Mouse (Mus musculus) heart, embryonic 11.5 days (tissue): ENCODE measurements around the gene Carf. TPM values are rescaled to one million over a fixed set of nuclear protein-coding genes. Genes with fewer than 3 reads are reported as not detected.
A peak's percentile ranks its signal among the peaks of the same experiment; 100 is the strongest.
"Not testable (repeated sequence)": the region's sequence is repeated elsewhere in the genome, so short reads cannot be mapped to it uniquely, and the experiment has no call there.

ENCODE experiments used
- ATAC-seq: fragments of 200-750 bp; cut with Nextera tagmentation; replicated peaks from 2 replicates; pipeline ENCODE4 v1.8.0; 2017; ENCODE audit warnings: moderate library complexity; ENCODE audit not compliant: insufficient number of reproducible peaks, low FRiP score, low TSS enrichment
- H3K27ac ChIP-seq: fragments of 300-500 bp; sonication (generic); 2 replicates; pipeline ENCODE4 v1.5.1; 2014; ENCODE audit warnings: mild to moderate bottlenecking, low read depth, low read length
- H3K27me3 ChIP-seq: fragments of 300-500 bp; sonication (generic); 2 replicates; pipeline ENCODE4 v1.6.1; 2014; ENCODE audit warnings: mild to moderate bottlenecking, low read length, mixed read lengths; ENCODE audit not compliant: control insufficient read depth, insufficient read depth
- H3K36me3 ChIP-seq: fragments of 300-500 bp; sonication (generic); 2 replicates; pipeline ENCODE4 v1.6.1; 2014; ENCODE audit warnings: mild to moderate bottlenecking, low read length, moderate library complexity, mixed read lengths; ENCODE audit not compliant: control insufficient read depth, insufficient read depth
- H3K4me1 ChIP-seq: fragments of 300-500 bp; sonication (generic); 2 replicates; pipeline ENCODE4 v1.6.1; 2014; ENCODE audit warnings: low read length; ENCODE audit not compliant: control insufficient read depth, insufficient read depth
- H3K4me2 ChIP-seq: fragments of 300-500 bp; sonication (generic); 2 replicates; pipeline ENCODE4 v1.6.1; 2014; ENCODE audit warnings: mild to moderate bottlenecking, moderate library complexity
- H3K4me3 ChIP-seq: fragments of 300-500 bp; sonication (generic); 2 replicates; pipeline ENCODE4 v1.5.1; 2014; ENCODE audit warnings: low read depth, low read length
- H3K9ac ChIP-seq: fragments of 300-500 bp; sonication (generic); 2 replicates; pipeline ENCODE4 v1.6.1; 2014; ENCODE audit warnings: mild to moderate bottlenecking, low read depth, low read length, moderate library complexity
- H3K9me3 ChIP-seq: fragments of 300-500 bp; sonication (generic); replicated peaks from 2 replicates; pipeline ENCODE4 v1.6.1; 2016; ENCODE audit warnings: low read length; ENCODE audit not compliant: control insufficient read depth
- WGBS: fragments of 180-500 bp; shearing (Covaris S2); extraction: QIAGEN DNeasy Blood & Tissue Kit; methylation state at CpG from one replicate; pipeline ENCODE4 v1.1.7; 2014; ENCODE audit not compliant: insufficient replicate concordance; 5-methylcytosine and 5-hydroxymethylcytosine counted together
- polyA plus RNA-seq: library from polyadenylated mRNA; unstranded; fragments of >200 nt; fragmentation: Nextera tagmentation; extraction: Ambion mirVana; gene quantifications from 2 replicates; pipeline ENCODE4 v1.2.1, GENCODE M21; 2014

Carf gene
- polyA plus RNA-seq: 6.1 and 6.3 TPM in 2 replicates

DNA sequence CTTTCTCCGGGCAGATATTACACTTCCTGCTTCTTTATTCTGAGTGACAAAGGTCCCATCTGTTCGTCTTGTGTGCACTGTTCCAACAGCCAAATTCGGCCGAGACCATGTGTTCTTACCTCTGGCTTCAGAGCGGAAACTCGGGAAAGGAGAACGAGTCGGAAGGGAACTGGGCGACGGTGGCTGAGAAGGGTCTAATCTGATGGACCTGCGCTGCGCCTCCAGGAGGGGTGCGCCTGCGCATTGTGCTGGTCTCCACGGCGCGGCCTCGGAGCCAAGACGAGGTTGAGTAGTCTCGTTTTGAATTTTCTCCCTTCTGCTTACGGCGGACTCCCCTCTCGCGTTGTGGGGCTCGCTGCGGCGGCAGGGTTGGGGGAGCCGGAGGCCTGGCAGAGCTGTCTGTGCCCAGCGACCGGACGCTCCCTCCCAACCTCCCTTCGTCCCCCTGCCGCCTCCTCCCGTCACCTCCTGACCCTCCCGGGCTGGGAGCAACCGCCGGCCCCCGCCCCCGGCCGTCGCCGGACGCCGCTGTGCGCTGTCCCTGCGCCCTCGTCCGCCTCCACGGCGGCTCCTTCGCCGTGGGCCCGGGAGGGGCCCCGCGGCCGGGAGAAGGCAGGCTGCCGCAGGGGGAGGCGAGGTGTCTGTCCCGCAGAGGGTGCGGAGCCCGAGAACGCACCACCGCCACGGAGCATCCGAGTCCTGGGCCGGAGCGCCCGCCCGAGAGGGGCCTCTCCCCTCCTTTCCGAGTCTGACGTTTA is at the start of gene Carf, which contains the start of gene Wdr12:
Gene Carf, plus strand, starts transcription at position 224 of the 758 bp plus-strand sequence.
Gene Wdr12, minus strand, starts transcription at position 622 of the 758 bp plus-strand sequence.
- Histone ChIP-seq H3K4me2 (peak within 1 kb of the TSS; percentile 86), H3K27me3 (no peaks in the 10 kb centered on the region), H3K4me3 (peak within 1 kb of the TSS; percentile 92), H3K9me3 (no peaks in the 10 kb centered on the region), H3K36me3 (peaks cover 5% of the 10 kb centered on the region; the same call in 1 of the 2 replicates), H3K27ac (peak within 1 kb of the TSS; percentile 98), H3K4me1 (0 out of 2 replicates have a peak, but pooled peaks cover 3% of the 10 kb centered on the region), H3K9ac (peak within 1 kb of the TSS; percentile 96)
- ATAC-seq: peak; percentile 95
- WGBS: under 1% methylated on average over 61 of the region's 71 CpGs

DNA sequence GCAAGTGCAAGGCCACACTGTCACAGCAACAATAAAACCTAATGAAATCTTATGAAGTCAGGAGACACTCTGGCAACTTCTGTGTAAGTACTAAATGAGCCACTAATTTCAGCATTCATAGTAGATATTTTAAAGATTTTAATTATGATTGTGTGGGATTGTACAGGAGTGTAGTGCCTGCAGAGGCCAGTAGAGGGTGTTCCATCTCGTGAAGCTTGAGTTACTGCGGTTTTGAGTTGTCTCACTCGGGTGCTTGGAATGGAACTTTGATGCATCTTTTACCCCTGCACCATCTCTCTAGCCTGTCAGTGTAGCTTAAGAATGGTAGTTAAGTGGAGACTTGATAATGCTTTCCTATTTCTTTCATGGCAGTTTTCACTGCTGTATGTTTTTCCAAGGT is 43.4 kb upstream of the Carf start:
- Histone ChIP-seq H3K4me2 (no peak overlapping the region), H3K4me1 (no peaks in the 10 kb centered on the region), H3K27ac (no peak overlapping the region), H3K27me3 (no peaks in the 10 kb centered on the region), H3K9me3 (no peaks in the 10 kb centered on the region), H3K36me3 (no peaks in the 10 kb centered on the region), H3K4me3 (no peak overlapping the region), H3K9ac (no peak overlapping the region)
- WGBS: 39% methylated on average over 3 of the region's 3 CpGs
- no peak for ATAC-seq

- no peak overlapping the region for H3K4me2 ChIP-seq
- no peaks in the 10 kb centered on the region for H3K27me3 ChIP-seq
- H3K4me1 ChIP-seq: no peaks in the 10 kb centered on the region
- WGBS: 81% methylated on average over 3 of the region's 3 CpGs
- H3K9ac ChIP-seq: no peak overlapping the region
- no peaks in the 10 kb centered on the region for H3K9me3 ChIP-seq
- H3K36me3 ChIP-seq: no peaks in the 10 kb centered on the region
- no peak overlapping the region for H3K27ac ChIP-seq
- H3K4me3 ChIP-seq: no peak overlapping the region
- ATAC-seq: no peak
These were observed 41.7 kb upstream of the Carf start for GRCm38 (mm10) chr1:60056310-60056709.

DNA sequence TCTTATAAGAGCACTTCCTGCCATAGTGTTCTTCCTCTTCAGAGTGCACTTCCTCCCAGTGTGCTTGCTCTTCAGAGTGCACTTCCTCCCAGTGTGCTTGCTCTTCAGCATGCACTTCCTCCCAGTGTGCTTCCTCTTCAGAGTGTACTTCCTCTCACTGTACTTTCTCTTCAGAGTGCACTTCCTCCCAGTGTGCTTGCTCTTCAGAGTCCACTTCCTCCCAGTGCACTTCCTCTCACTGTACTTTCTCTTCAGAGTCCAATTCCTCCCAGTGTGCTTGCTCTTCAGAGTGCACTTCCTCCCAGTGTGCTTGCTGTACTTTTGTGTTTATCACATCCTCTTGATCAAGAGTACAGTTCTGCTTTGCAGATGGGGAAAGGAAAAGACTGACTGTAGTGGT is 27.3 kb upstream of the Carf start:
- H3K4me1 ChIP-seq, H3K27me3 ChIP-seq, ATAC-seq, H3K36me3 ChIP-seq, H3K27ac ChIP-seq, H3K9me3 ChIP-seq, H3K4me2 ChIP-seq, H3K9ac ChIP-seq, H3K4me3 ChIP-seq: not testable (repeated sequence)

- no peaks in the 10 kb centered on the region for H3K4me1 ChIP-seq
- no peaks in the 10 kb centered on the region for H3K27me3 ChIP-seq
- no peaks in the 10 kb centered on the region for H3K9me3 ChIP-seq
- 0 out of 2 replicates have a peak, but pooled peaks cover 5% of the 10 kb centered on the region for H3K36me3 ChIP-seq
- no peak overlapping the region for H3K4me3 ChIP-seq
- no peak overlapping the region for H3K9ac ChIP-seq
- WGBS: 78% methylated on average over 2 of the region's 2 CpGs
- no peak for ATAC-seq
- H3K27ac ChIP-seq: no peak overlapping the region
- no peak overlapping the region for H3K4me2 ChIP-seq
These were observed 23.1 kb upstream of the Carf start for GRCm38 (mm10) chr1:60074935-60075334.

- H3K9me3 ChIP-seq: no peaks in the 10 kb centered on the region
- 72% methylated on average over 3 of the region's 3 CpGs for WGBS
- no peaks in the 10 kb centered on the region for H3K27me3 ChIP-seq
- no peak overlapping the region for H3K27ac ChIP-seq
- H3K36me3 ChIP-seq: peaks cover 9% of the 10 kb centered on the region; the same call in 1 of the 2 replicates
- H3K4me2 ChIP-seq: no peak overlapping the region
- H3K9ac ChIP-seq: no peak overlapping the region
- no peaks in the 10 kb centered on the region for H3K4me1 ChIP-seq
- ATAC-seq: no peak
- H3K4me3 ChIP-seq: no peak overlapping the region
These were observed 22.5 kb upstream of the Carf start for GRCm38 (mm10) chr1:60075590-60075989.

DNA sequence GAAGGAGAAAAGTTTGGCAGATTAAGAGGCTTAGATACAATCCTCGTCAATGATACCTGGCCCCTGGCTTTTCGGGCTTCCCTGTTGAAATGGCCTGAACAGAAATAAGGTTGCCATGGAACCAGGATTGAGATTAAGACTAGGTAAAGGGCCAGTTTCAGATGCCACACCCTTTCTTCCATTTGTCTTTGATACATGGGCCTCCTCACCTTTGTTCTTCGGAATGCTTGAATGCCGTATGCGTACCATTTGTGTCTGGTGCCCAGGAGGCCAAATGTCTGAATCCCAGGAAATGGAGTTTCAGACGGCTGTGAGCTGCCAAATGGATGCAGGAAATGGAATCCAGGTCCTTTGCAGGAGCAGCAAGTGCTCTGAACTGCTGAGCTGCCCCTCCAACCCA is 21.6 kb upstream of the Carf start:
- Histone ChIP-seq H3K9ac (no peak overlapping the region), H3K4me2 (no peak overlapping the region), H3K4me3 (no peak overlapping the region), H3K36me3 (peaks cover 11% of the 10 kb centered on the region; the same call in 1 of the 2 replicates), H3K4me1 (no peaks in the 10 kb centered on the region), H3K27ac (no peak overlapping the region), H3K9me3 (no peaks in the 10 kb centered on the region), H3K27me3 (no peaks in the 10 kb centered on the region)
- WGBS: 84% methylated on average over 6 of the region's 6 CpGs
- ATAC-seq: no peak

GRCm38 (mm10) chr1:60096572-60097276 is 1.3 kb upstream of the Carf start:
- H3K27me3 ChIP-seq: no peaks in the 10 kb centered on the region
- WGBS: 8% methylated on average over 13 of the region's 13 CpGs
- H3K4me2 ChIP-seq: peak overlapping the region; percentile 86
- no peak overlapping the region for H3K27ac ChIP-seq
- H3K4me1 ChIP-seq: 0 out of 2 replicates have a peak, but pooled peaks cover 3% of the 10 kb centered on the region
- H3K9me3 ChIP-seq: no peaks in the 10 kb centered on the region
- peak overlapping the region; percentile 92 for H3K4me3 ChIP-seq
- no peak for ATAC-seq
- peaks cover 5% of the 10 kb centered on the region; the same call in 1 of the 2 replicates for H3K36me3 ChIP-seq
- peak overlapping the region; percentile 96; the same call in 1 of the 2 replicates for H3K9ac ChIP-seq
